Comparison of ENCODE assay signal across 18 mouse cellular contexts in the genomic region with DNA sequence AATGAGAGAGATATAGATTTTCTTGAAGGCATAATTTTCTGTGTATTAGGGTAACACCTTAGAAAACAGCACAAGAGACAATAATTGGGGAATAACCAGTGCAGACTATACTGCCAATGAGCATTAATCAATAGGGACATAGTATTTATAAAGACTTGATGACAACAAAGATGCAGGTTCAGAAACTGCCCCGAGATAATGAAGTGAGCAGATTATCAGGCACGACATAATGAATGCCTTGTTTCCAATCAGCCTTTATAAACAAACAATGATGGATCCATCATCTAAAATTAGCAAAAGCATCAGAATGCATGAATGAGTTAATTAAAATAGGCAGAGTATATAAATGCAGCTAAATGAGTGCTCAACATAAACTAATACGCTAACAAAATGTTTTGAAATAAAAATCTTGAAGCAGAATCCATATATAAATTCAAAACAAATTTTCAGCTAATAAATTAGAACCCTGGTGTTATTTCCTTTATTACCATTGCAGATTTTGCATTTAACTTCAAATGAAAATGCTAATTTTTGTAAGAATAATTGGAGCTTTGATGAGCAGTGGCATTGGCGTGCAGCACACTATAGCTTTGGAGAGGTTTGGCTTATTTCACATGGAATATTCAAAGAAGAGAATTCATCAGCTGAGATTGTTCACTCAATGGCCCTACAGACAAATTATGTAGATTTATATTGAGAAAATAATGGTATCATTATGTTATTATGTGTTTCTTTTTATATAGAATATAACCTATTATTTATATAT.
"Had no signal": no experiment of that assay in that cellular context is flagged by ENCODE, and none has a peak within 500 bp of the region (broad histone marks: within the 10 kb centered on the region; RNA-seq: fewer than 3 reads in every experiment).

No protein-coding gene starts in this region.

- H3K36me3 ChIP-seq: liver, embryonic 15.5 days; lung, embryonic 15.5 days; midbrain, embryonic 15.5 days; neural tube, embryonic 12.5 days had no signal

- H3K27ac ChIP-seq: liver, embryonic 15.5 days; lung, embryonic 15.5 days; macrophage; midbrain, embryonic 15.5 days; neural tube, embryonic 12.5 days had no signal

- H3K9ac ChIP-seq: liver, embryonic 15.5 days; liver, postnatal 0 days; lung, embryonic 15.5 days; midbrain, embryonic 15.5 days; neural tube, embryonic 12.5 days had no signal

- DNase-seq: liver, postnatal 0 days; lung, adult 2 months; lung, postnatal 14 days; lung, postnatal 36 days; right cerebral cortex, postnatal 25 days; right cerebral cortex, postnatal 4 days; spleen, adult 18-20 months; thymus, adult 18-20 months; thymus, postnatal 14 days; thymus, postnatal 36 days had no signal

- H3K27me3 ChIP-seq: liver, embryonic 15.5 days; lung, embryonic 15.5 days; megakaryocyte, embryonic 14.5 days; midbrain, embryonic 15.5 days; neural tube, embryonic 12.5 days had no signal

- H3K4me2 ChIP-seq: liver, embryonic 15.5 days; lung, embryonic 15.5 days; midbrain, embryonic 11.5 days; midbrain, embryonic 15.5 days; neural tube, embryonic 12.5 days had no signal

- H3K9me3 ChIP-seq: liver, embryonic 15.5 days; lung, embryonic 15.5 days; megakaryocyte, embryonic 14.5 days; midbrain, embryonic 15.5 days; neural tube, embryonic 12.5 days had no signal

- ATAC-seq: liver, postnatal 0 days; lung, postnatal 0 days; midbrain, embryonic 15.5 days had no signal

- H3K4me3 ChIP-seq: liver, embryonic 15.5 days; lung, embryonic 15.5 days; megakaryocyte, embryonic 14.5 days; midbrain, embryonic 15.5 days; neural tube, embryonic 12.5 days had no signal

- H3K4me1 ChIP-seq: liver, embryonic 15.5 days; lung, embryonic 15.5 days; megakaryocyte, embryonic 14.5 days; midbrain, embryonic 15.5 days; neural tube, embryonic 12.5 days had no signal
